Mouse (Mus musculus) midbrain, embryonic 16.5 days (tissue): ENCODE data around the gene Vmn1r143. TPM values are rescaled to one million over a fixed set of nuclear protein-coding genes. Genes with fewer than 3 reads are reported as not detected.
"Not testable (repeated sequence)": the region's sequence is repeated elsewhere in the genome, so short reads cannot be mapped to it uniquely, and the experiment has no call there.

Source experiments
- ATAC-seq: fragments of 200-750 bp; cut with Nextera tagmentation; 2 replicates; pipeline ENCODE4 v1.8.0; 2017; ENCODE audit warnings: moderate TSS enrichment
- H3K27ac ChIP-seq: fragments of 300-500 bp; sonication (generic); 2 replicates; pipeline ENCODE4 v1.5.1; 2014; ENCODE audit warnings: mild to moderate bottlenecking, low read length, mixed read lengths
- H3K27me3 ChIP-seq: fragments of 300-500 bp; sonication (generic); 2 replicates; pipeline ENCODE4 v1.6.1; 2014; ENCODE audit warnings: low read depth, low read length, mixed read lengths; ENCODE audit not compliant: control insufficient read depth, insufficient read depth
- H3K36me3 ChIP-seq: fragments of 300-500 bp; sonication (generic); 2 replicates; pipeline ENCODE4 v1.6.1; 2014; ENCODE audit warnings: mild to moderate bottlenecking, low read length, moderate library complexity, mixed read lengths; ENCODE audit not compliant: control insufficient read depth, insufficient read depth
- H3K4me1 ChIP-seq: fragments of 300-500 bp; sonication (generic); 2 replicates; pipeline ENCODE4 v1.6.1; 2014; ENCODE audit warnings: mild to moderate bottlenecking, low read length, mixed read lengths; ENCODE audit not compliant: control insufficient read depth, insufficient read depth
- H3K4me2 ChIP-seq: fragments of 300-500 bp; sonication (generic); 2 replicates; pipeline ENCODE4 v1.6.1; 2014; ENCODE audit warnings: mild to moderate bottlenecking, low read length, mixed read lengths
- H3K4me3 ChIP-seq: fragments of 300-500 bp; sonication (generic); 2 replicates; pipeline ENCODE4 v1.5.1; 2014; ENCODE audit warnings: low read depth, mild to moderate bottlenecking, low read length, moderate library complexity, mixed read lengths
- H3K9ac ChIP-seq: fragments of 300-500 bp; sonication (generic); 2 replicates; pipeline ENCODE4 v1.6.1; 2014; ENCODE audit warnings: low read depth, low read length, mixed read lengths
- H3K9me3 ChIP-seq: fragments of 300-500 bp; sonication (generic); replicated peaks from 2 replicates; pipeline ENCODE4 v1.6.1; 2014; ENCODE audit warnings: mild to moderate bottlenecking, low read length, mixed read lengths; ENCODE audit not compliant: control insufficient read depth, poor library complexity, severe bottlenecking
- WGBS: fragments of 180-500 bp; shearing (Covaris S2); extraction: QIAGEN DNeasy Blood & Tissue Kit; methylation state at CpG from one replicate; pipeline ENCODE4 v1.1.7; 2014; 5-methylcytosine and 5-hydroxymethylcytosine counted together
- polyA plus RNA-seq: library from polyadenylated mRNA; unstranded; fragments of >200 nt; fragmentation: Nextera tagmentation; extraction: Ambion mirVana; gene quantifications from 2 replicates; pipeline ENCODE4 v1.2.1, GENCODE M21; 2015

The Vmn1r143 gene
- polyA plus RNA-seq, result not detected in 2 replicates

DNA sequence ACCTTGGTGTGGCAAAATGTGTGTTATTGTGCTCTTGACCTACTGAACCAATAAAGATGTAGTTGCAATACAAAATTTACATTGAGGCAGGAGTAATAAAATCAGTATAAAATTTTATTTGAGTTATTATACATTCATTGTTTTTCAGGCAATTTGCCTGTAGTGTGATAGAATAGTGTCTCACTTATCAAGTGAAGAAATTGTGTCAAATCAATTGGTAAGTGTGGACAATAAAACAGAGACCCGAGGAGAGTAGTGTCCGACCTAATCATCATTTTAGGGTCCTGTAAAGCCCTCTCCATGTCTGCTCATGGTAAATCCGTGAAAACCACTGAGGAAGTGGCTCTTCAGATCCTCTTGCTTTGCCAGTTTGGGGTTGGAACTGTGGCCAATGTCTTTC lies at the start of gene Vmn1r143:
Gene Vmn1r143, plus strand, starts transcription at position 301 of the 400 bp plus-strand sequence.
- H3K27me3 ChIP-seq, ATAC-seq, H3K36me3 ChIP-seq, H3K9ac ChIP-seq, H3K9me3 ChIP-seq, H3K4me1 ChIP-seq, H3K27ac ChIP-seq, H3K4me2 ChIP-seq, H3K4me3 ChIP-seq: not testable (repeated sequence)
- WGBS, result no CpG with 5 or more reads among the region's 3 CpGs

DNA sequence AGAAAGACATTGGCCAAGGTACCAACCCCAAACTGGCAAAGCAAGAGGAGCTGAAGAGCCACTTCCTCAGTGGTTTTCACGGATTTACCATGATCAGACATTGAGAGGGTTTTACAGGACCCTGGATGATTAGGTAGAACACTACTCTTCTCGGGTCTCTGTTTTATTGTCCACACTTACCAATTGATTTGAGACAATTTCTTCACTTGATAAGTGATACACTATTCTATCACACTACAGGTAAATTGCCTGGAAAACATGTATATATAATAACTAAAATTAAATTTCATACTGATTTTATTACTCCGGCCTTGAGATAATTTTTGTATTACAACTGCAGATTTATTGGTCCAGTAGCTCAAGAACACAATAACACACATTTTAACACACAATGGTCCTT lies 25.2 kb upstream of the Vmn1r143 start, which contains the start of gene Vmn1r142:
Gene Vmn1r142, minus strand, starts transcription at position 101 of the 400 bp plus-strand sequence.
- WGBS, result no CpG with 5 or more reads among the region's 3 CpGs
- not testable (repeated sequence) for H3K36me3 ChIP-seq, H3K4me2 ChIP-seq, H3K4me1 ChIP-seq, H3K9ac ChIP-seq, H3K27me3 ChIP-seq, H3K27ac ChIP-seq, ATAC-seq, H3K9me3 ChIP-seq, H3K4me3 ChIP-seq

DNA sequence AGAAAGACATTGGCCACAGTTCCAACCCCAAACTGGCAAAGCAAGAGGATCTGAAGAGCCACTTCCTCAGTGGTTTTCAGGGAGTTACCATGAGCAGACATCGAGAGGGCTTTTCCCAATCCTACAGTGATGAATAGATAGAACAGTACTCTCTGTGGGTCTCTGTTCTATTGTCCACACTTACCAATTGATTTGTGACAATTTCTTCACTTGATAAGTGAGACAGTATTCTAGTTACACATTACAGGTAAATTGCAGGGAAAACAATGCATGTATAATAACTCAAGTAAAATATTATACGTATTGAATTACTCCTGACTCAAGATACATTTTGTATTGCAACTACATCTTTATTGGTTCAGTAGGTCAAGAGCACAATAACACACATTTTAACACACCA lies 12.0 kb downstream of the Vmn1r143 start, which contains the start of gene Gm8653:
Gene Gm8653, minus strand, starts transcription at position 101 of the 400 bp plus-strand sequence.
- not testable (repeated sequence) for H3K4me1 ChIP-seq, H3K27me3 ChIP-seq, H3K4me2 ChIP-seq, ATAC-seq, H3K9me3 ChIP-seq, H3K36me3 ChIP-seq, H3K4me3 ChIP-seq, H3K27ac ChIP-seq, H3K9ac ChIP-seq
- WGBS, result no CpG with 5 or more reads among the region's 2 CpGs

DNA sequence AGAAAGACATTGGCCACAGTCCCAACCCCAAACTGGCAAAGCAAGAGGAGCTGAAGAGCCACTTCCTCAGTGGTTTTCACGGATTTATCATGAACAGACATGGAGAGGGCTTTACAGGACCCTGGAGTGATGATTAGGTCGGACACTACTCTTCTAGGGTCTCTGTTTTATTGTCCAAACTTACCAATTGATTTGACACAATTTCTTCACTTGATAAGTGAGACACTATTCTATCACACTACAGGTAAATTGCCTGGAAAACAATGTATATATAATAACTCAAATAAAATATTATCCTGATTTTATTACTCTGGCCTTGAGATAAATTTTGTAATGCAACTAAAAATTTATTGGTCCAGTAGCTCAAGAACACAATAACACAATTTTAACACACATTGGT lies 40.2 kb downstream of the Vmn1r143 start, which contains the start of gene Gm8453:
Gene Gm8453, minus strand, starts transcription at position 101 of the 400 bp plus-strand sequence.
- H3K9ac ChIP-seq, H3K27me3 ChIP-seq, H3K4me1 ChIP-seq, H3K4me3 ChIP-seq, H3K4me2 ChIP-seq, H3K36me3 ChIP-seq, H3K27ac ChIP-seq, H3K9me3 ChIP-seq, ATAC-seq: not testable (repeated sequence)
- 46% methylated on average over 1 of the region's 2 CpGs for WGBS

Other genes with a start within 250 kb of the Vmn1r143 start
- not detected in 2 replicates for gene Vmn1r137, start 194.8 kb upstream of the Vmn1r143 start, polyA plus RNA-seq
- gene Vmn1r138, start 160.5 kb upstream of the Vmn1r143 start, polyA plus RNA-seq, result not detected in 2 replicates
- not detected in 2 replicates for gene Gm6176, start 133.1 kb upstream of the Vmn1r143 start, polyA plus RNA-seq
- gene Vmn1r139, start 120.3 kb upstream of the Vmn1r143 start, polyA plus RNA-seq, result not detected in 2 replicates
- not detected in 2 replicates for gene Gm16451, start 71.1 kb upstream of the Vmn1r143 start, polyA plus RNA-seq
- not detected in 2 replicates for gene Gm10666, start 54.6 kb upstream of the Vmn1r143 start, polyA plus RNA-seq
- gene Vmn1r142, start 25.3 kb upstream of the Vmn1r143 start, polyA plus RNA-seq, result not detected in 2 replicates
- not detected in 2 replicates for gene Gm8653, start 11.9 kb downstream of the Vmn1r143 start, polyA plus RNA-seq
- not detected in 2 replicates for gene Gm8453, start 40.1 kb downstream of the Vmn1r143 start, polyA plus RNA-seq
- not detected in 2 replicates for gene Gm4187, start 140.3 kb downstream of the Vmn1r143 start, polyA plus RNA-seq
- gene Gm8660, start 181.7 kb downstream of the Vmn1r143 start, polyA plus RNA-seq, result not detected in 2 replicates
- not detected in 2 replicates for gene Vmn1r148, start 224.2 kb downstream of the Vmn1r143 start, polyA plus RNA-seq
- gene Vmn1r149, start 248.9 kb downstream of the Vmn1r143 start, polyA plus RNA-seq, result not detected in 2 replicates